Mouse (Mus musculus): ENCODE results near the gene Mast4.

DNA sequence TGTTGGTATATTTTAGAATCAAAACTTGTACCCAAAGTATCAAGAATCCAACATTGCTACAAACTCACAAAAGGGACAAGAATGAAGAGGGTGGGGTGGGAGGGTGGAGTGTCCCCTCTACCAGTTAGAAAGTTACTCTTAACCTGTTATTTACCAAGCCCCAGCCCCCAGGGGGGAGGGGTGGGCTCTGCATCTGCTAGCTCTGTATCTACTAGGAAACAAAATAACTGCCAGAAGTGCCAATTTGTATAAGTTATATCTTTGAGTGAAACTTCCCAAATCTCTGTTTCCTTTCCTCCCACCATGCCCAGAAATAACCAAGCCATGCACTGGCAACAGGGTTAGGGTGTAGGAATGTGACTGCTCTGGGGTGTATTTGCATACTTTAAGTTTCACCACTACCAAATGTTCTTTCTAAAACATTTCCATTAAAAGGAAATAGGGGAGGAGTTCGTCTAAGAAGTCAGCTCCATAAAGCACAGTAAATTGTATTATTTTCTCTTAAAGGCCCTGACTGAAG, 130.9 kb downstream of the Mast4 start:
- no peak for TF ChIP-seq POLR2A (IDR thresholded peaks at IDR 0.05; ENCODE audit: insufficient read depth, low read depth, low read length)
- TF ChIP-seq EP300 (IDR thresholded peaks at IDR 0.05; ENCODE audit: insufficient read depth, low read depth, low read length) = no peak

Data from heart, adult 2 months (tissue).